Mouse (Mus musculus): ENCODE results near the gene Msantd1. TPM values are rescaled to one million over a fixed set of nuclear protein-coding genes. Genes with fewer than 3 reads are reported as not detected.
"Not testable (repeated sequence)": the region's sequence is repeated elsewhere in the genome, so short reads cannot be mapped to it uniquely, and the experiment has no call there.

Gene Msantd1
- total RNA-seq (2012; rRNA removed), result 1.1 and 1.2 TPM in 2 replicates

DNA sequence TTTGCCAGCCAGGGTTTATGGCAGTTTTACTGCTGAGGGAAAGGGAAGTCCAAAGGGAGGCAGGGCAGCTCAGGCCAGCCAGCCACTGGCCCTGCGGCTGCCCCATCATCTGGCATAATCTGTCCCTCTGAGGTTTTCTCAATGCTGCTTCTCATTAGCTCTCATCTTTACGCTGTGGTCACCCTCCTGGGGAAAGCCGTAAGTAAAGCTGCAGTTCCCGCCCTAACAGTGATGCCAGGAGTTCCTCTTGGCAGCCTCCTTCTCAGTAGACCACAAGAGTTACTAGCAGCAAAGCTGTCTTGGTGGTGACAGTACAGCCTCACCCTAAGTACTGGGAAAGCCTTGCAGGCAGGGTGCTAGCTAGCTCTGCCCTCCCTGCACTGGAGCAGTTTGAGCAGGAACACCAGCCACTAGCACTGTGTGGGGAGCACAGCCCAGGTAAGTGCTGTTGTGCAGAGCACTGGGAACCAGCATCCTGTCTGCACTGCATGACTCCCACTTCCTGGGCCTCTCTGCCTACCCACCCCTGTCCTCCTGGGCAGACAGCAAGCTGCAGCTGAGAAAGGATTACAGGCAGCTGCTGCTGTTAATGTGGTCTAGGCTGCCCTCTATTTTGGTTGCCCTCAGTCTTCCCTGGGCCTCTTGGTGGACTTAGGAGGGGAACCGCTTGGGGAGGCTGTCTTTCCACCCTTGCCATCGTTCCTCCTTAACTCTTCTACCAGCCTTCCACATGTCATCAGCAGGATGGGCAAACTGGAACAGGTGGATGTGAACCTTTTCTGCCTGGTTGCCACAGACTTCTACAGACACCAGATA, at the start of gene Msantd1:
Gene Msantd1, plus strand, starts transcription at position 103 of the 816 bp plus-strand sequence.
- Histone ChIP-seq H3K9me3 (ENCODE audit: control insufficient read depth, insufficient read depth, low read depth, low read length) (no peaks in the 10 kb centered on the region), H3K36me3 (ENCODE audit: control insufficient read depth, insufficient read depth, low read length, poor library complexity, severe bottlenecking) (peaks cover 15% of the 10 kb centered on the region; the same call in 1 of the 2 replicates), H3K4me3 (ENCODE audit: insufficient read depth in 1 of 2, low read depth in 1 of 2, low read length in 2 of 2, poor library complexity in 1 of 2, severe bottlenecking in 1 of 2) (no peak within 1 kb of the TSS), H3K4me1 (ENCODE audit: control insufficient read depth in 2 of 2, insufficient read depth in 2 of 2, low read length in 2 of 2, poor library complexity in 1 of 2) (peaks cover 0 to 8% of the 10 kb centered on the region in 2 experiments; a peak in 1 of 4 replicates), H3K27ac (ENCODE audit: insufficient read depth, low read depth, low read length, poor library complexity, severe bottlenecking) (no peak within 1 kb of the TSS), H3K9ac (ENCODE audit: insufficient read depth, low read depth, low read length, poor library complexity, severe bottlenecking) (no peak within 1 kb of the TSS)
- in situ Hi-C loops (cut with MboI; ENCODE audit: low sequenced_read_pairs in 2 of 2, unreplicated experiment in 2 of 2), result no loop called here
- TF ChIP-seq ZNF384 (IDR thresholded peaks at IDR 0.05; ENCODE audit: low read depth, low read length) (no peak), MAFK (IDR thresholded peaks at IDR 0.05; ENCODE audit: insufficient read depth, low read depth, low read length) (no peak), CHD2 (IDR thresholded peaks at IDR 0.05; ENCODE audit: low read depth, low read length) (no peak), ZC3H11A (IDR thresholded peaks at IDR 0.05; ENCODE audit: borderline replicate concordance, low read depth, low read length) (no peak), HCFC1 (IDR thresholded peaks at IDR 0.05; ENCODE audit: borderline replicate concordance, insufficient read depth, low read length) (no peak)
- DNase-seq (ENCODE audit: low read depth, low spot score), result no peak

DNA sequence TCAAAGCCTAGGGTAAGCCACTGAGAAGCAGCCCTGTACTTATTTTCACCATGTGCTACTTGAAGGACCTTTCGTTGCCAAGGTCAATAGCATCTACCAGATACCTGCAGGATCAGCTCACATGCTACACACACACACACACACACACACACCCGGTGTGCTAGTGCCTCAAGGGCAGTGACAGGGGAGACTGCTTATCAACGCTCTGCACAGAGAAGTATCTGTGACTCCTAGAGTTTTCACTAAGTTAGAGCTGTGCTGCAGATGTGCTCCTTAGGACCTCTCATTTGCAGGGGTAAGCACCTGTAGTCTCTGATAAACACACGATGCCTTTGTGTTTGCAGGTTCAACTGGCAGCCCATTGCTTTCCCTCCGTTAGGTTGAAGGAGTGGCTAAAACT, 42.4 kb upstream of the Msantd1 start:
- Histone ChIP-seq H3K36me3 (ENCODE audit: control insufficient read depth, insufficient read depth, low read length, poor library complexity, severe bottlenecking) (peaks cover 15% of the 10 kb centered on the region), H3K27ac (ENCODE audit: insufficient read depth, low read depth, low read length, poor library complexity, severe bottlenecking) (no peak overlapping the region), H3K9ac (ENCODE audit: insufficient read depth, low read depth, low read length, poor library complexity, severe bottlenecking) (no peak overlapping the region), H3K4me3 (ENCODE audit: insufficient read depth in 1 of 2, low read depth in 1 of 2, low read length in 2 of 2, poor library complexity in 1 of 2, severe bottlenecking in 1 of 2) (no peak overlapping the region), H3K9me3 (ENCODE audit: control insufficient read depth, insufficient read depth, low read depth, low read length) (no peaks in the 10 kb centered on the region), H3K4me1 (ENCODE audit: control insufficient read depth in 2 of 2, insufficient read depth in 2 of 2, low read length in 2 of 2, poor library complexity in 1 of 2) (no peaks in the 10 kb centered on the region)
- TF ChIP-seq ZC3H11A (IDR thresholded peaks at IDR 0.05; ENCODE audit: borderline replicate concordance, low read depth, low read length), result no peak
- no peak for TF ChIP-seq CHD2 (IDR thresholded peaks at IDR 0.05; ENCODE audit: low read depth, low read length)
- no peak for TF ChIP-seq ZNF384 (IDR thresholded peaks at IDR 0.05; ENCODE audit: low read depth, low read length)
- TF ChIP-seq HCFC1 (IDR thresholded peaks at IDR 0.05; ENCODE audit: borderline replicate concordance, insufficient read depth, low read length), result no peak
- TF ChIP-seq MAFK (IDR thresholded peaks at IDR 0.05; ENCODE audit: insufficient read depth, low read depth, low read length), result no peak
- DNase-seq (ENCODE audit: low read depth, low spot score), result no peak
- in situ Hi-C loops (cut with MboI; ENCODE audit: low sequenced_read_pairs in 2 of 2, unreplicated experiment in 2 of 2), result no loop called here

DNA sequence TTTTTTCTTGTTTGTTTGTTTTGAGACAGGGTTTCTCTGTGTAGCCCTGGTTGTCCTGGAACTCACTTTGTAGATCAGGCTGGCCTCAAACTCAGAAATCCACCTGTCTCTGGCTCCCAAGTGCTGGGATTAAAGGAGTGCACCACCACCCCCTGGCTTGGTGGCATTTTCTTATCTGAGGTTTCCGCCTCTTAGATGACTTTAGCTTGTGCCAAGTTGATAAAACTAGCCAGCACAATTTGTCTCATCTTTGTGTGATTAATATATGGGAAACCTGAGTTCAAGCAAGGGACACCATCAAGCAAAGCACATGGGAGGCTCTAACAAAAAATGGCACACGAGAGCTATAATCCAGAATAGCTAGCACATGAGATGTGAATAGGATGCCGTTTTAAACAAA, 27.5 kb upstream of the Msantd1 start:
- H3K4me1 ChIP-seq (ENCODE audit: control insufficient read depth in 2 of 2, insufficient read depth in 2 of 2, low read length in 2 of 2, poor library complexity in 1 of 2); in situ Hi-C loops (cut with MboI; ENCODE audit: low sequenced_read_pairs in 2 of 2, unreplicated experiment in 2 of 2); H3K9me3 ChIP-seq (ENCODE audit: control insufficient read depth, insufficient read depth, low read depth, low read length); H3K27ac ChIP-seq (ENCODE audit: insufficient read depth, low read depth, low read length, poor library complexity, severe bottlenecking); H3K9ac ChIP-seq (ENCODE audit: insufficient read depth, low read depth, low read length, poor library complexity, severe bottlenecking); H3K4me3 ChIP-seq (ENCODE audit: insufficient read depth in 1 of 2, low read depth in 1 of 2, low read length in 2 of 2, poor library complexity in 1 of 2, severe bottlenecking in 1 of 2); H3K36me3 ChIP-seq (ENCODE audit: control insufficient read depth, insufficient read depth, low read length, poor library complexity, severe bottlenecking); DNase-seq (ENCODE audit: low read depth, low spot score): not testable (repeated sequence)

DNA sequence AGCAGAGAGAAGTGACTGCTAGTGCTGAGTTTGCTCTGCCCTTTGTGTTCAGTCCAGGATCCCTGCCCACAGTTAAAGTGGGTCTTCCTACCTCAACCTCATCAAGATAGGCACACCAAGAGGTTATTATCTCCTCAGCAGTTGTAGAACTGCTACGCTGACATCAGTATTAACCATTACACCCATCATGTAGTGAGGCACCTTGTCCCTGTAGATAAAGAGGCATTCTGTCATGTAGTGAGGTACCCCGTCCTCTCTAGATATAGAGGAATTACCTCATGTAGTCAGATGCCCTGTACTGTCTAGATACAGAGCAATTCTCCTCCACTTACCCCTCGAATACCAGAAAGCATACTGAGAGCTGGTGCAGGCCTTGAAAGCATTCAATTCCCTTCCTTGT, 26.8 kb upstream of the Msantd1 start:
- in situ Hi-C loops (cut with MboI; ENCODE audit: low sequenced_read_pairs in 2 of 2, unreplicated experiment in 2 of 2), result no loop called here
- H3K27ac ChIP-seq (ENCODE audit: insufficient read depth, low read depth, low read length, poor library complexity, severe bottlenecking), result no peak overlapping the region
- no peak overlapping the region for H3K9ac ChIP-seq (ENCODE audit: insufficient read depth, low read depth, low read length, poor library complexity, severe bottlenecking)
- H3K9me3 ChIP-seq (ENCODE audit: control insufficient read depth, insufficient read depth, low read depth, low read length), result no peaks in the 10 kb centered on the region
- TF ChIP-seq MAFK (IDR thresholded peaks at IDR 0.05; ENCODE audit: insufficient read depth, low read depth, low read length) (no peak), HCFC1 (IDR thresholded peaks at IDR 0.05; ENCODE audit: borderline replicate concordance, insufficient read depth, low read length) (no peak), CHD2 (IDR thresholded peaks at IDR 0.05; ENCODE audit: low read depth, low read length) (no peak), ZNF384 (IDR thresholded peaks at IDR 0.05; ENCODE audit: low read depth, low read length) (no peak), ZC3H11A (IDR thresholded peaks at IDR 0.05; ENCODE audit: borderline replicate concordance, low read depth, low read length) (no peak)
- no peak for DNase-seq (ENCODE audit: low read depth, low spot score)
- peaks cover 8% of the 10 kb centered on the region; the same call in 1 of the 2 replicates for H3K36me3 ChIP-seq (ENCODE audit: control insufficient read depth, insufficient read depth, low read length, poor library complexity, severe bottlenecking)
- H3K4me1 ChIP-seq (ENCODE audit: control insufficient read depth in 2 of 2, insufficient read depth in 2 of 2, low read length in 2 of 2, poor library complexity in 1 of 2), result no peaks in the 10 kb centered on the region
- no peak overlapping the region for H3K4me3 ChIP-seq (ENCODE audit: insufficient read depth in 1 of 2, low read depth in 1 of 2, low read length in 2 of 2, poor library complexity in 1 of 2, severe bottlenecking in 1 of 2)
